ENCODE assay signal across 23 mouse cellular contexts in the genomic region with DNA sequence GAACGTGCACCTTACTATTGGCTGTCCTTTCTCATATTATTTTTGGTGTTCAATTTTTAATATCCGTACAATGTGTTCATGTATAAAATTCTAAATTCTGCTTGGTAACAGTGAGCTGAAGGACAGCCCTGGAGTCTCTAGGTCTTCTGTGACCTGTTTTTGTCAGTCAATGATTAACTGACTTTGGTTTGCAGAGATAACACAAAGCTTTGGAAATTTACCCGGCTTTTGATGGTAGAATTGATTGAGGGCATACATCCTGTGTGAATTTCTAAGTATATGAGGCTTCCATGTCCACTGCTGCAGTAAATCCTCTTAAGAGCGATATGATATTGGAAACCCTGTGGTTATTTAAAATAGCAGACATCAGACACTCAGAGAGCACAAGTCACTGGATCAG.
"Had no signal": no experiment of that assay in that cellular context is flagged by ENCODE, and none has a peak within 500 bp of the region (broad histone marks: within the 10 kb centered on the region; RNA-seq: fewer than 3 reads in every experiment).

No protein-coding gene starts in this region.

- H3K27me3 ChIP-seq: limb, embryonic 12.5 days; limb, embryonic 15.5 days; midbrain, embryonic 12.5 days; midbrain, embryonic 15.5 days; neural tube, embryonic 12.5 days; neural tube, embryonic 15.5 days had no signal

- DNase-seq: kidney, postnatal 25 days; layer of hippocampus, postnatal 36 days; left cerebral cortex, postnatal 4 days; lung, adult 2 months; lung, postnatal 14 days; lung, postnatal 4 days; right cerebral cortex, adult 18-20 months; right cerebral cortex, postnatal 14 days; right cerebral cortex, postnatal 4 days; thymus, adult 2 months; thymus, postnatal 14 days; thymus, postnatal 4 days had no signal

- H3K4me1 ChIP-seq: limb, embryonic 12.5 days; limb, embryonic 15.5 days; neural tube, embryonic 15.5 days had no signal

- H3K36me3 ChIP-seq: limb, embryonic 12.5 days; limb, embryonic 15.5 days; midbrain, embryonic 12.5 days; midbrain, embryonic 15.5 days; neural tube, embryonic 12.5 days; neural tube, embryonic 15.5 days had no signal

- H3K4me3 ChIP-seq: layer of hippocampus, adult 2 months; left cerebral cortex, adult 2 months; limb, embryonic 12.5 days; limb, embryonic 15.5 days; midbrain, embryonic 12.5 days; midbrain, embryonic 15.5 days; neural tube, embryonic 12.5 days; neural tube, embryonic 15.5 days had no signal

- ATAC-seq: hindbrain, embryonic 16.5 days; midbrain, embryonic 15.5 days had no signal

- H3K4me2 ChIP-seq: limb, embryonic 12.5 days; limb, embryonic 15.5 days; midbrain, embryonic 12.5 days; midbrain, embryonic 15.5 days; neural tube, embryonic 12.5 days; neural tube, embryonic 15.5 days had no signal

- H3K9me3 ChIP-seq: limb, embryonic 12.5 days; limb, embryonic 15.5 days; midbrain, embryonic 12.5 days; midbrain, embryonic 15.5 days; neural tube, embryonic 12.5 days; neural tube, embryonic 15.5 days had no signal

- H3K9ac ChIP-seq: limb, embryonic 12.5 days; limb, embryonic 15.5 days; midbrain, embryonic 12.5 days; midbrain, embryonic 15.5 days; neural tube, embryonic 12.5 days; neural tube, embryonic 15.5 days had no signal

- H3K27ac ChIP-seq: kidney, postnatal 0 days; layer of hippocampus, adult 2 months; left cerebral cortex, adult 2 months; limb, embryonic 12.5 days; limb, embryonic 15.5 days; midbrain, embryonic 12.5 days; midbrain, embryonic 15.5 days; neural tube, embryonic 12.5 days; neural tube, embryonic 15.5 days; stomach, postnatal 0 days had no signal
